Mouse (Mus musculus): ENCODE results near the gene Asic1. TPM values are rescaled to one million over a fixed set of nuclear protein-coding genes. Genes with fewer than 3 reads are reported as not detected.
"Not testable (repeated sequence)": the region's sequence is repeated elsewhere in the genome, so short reads cannot be mapped to it uniquely, and the experiment has no call there.

Asic1 gene
- polyA plus RNA-seq, 1 experiment = 0.19 TPM

- peaks cover 17% of the 10 kb centered on the region for H3K4me1 ChIP-seq (ENCODE audit: control insufficient read depth, insufficient read depth, low read length)
- TF ChIP-seq CTCF (IDR thresholded peaks at IDR 0.05; ENCODE audit: insufficient read depth, low read length) = no peak
- peak; percentile 34; the same call in 1 of the 2 replicates for TF ChIP-seq POLR2A (IDR thresholded peaks at IDR 0.05; ENCODE audit: borderline replicate concordance, extremely low read depth, low read depth, low read length)
- H3K4me3 ChIP-seq (replicated peaks; ENCODE audit: extremely low read depth, low read depth, low read length) = no peak overlapping the region
- peak; percentile 66 for DNase-seq
- 14% methylated on average over 11 of the region's 11 CpGs for WGBS
These were observed 53.5 kb downstream of the Asic1 start for GRCm38 (mm10) chr15:99723515-99724291.

- TF ChIP-seq POLR2A (IDR thresholded peaks at IDR 0.05; ENCODE audit: borderline replicate concordance, extremely low read depth, low read depth, low read length) (no peak), CTCF (IDR thresholded peaks at IDR 0.05; ENCODE audit: insufficient read depth, low read length) (peak; percentile 41; the same call in 1 of the 2 replicates)
- DNase-seq = peak; percentile 64
- peaks cover 17% of the 10 kb centered on the region for H3K4me1 ChIP-seq (ENCODE audit: control insufficient read depth, insufficient read depth, low read length)
- 5% methylated on average over 16 of the region's 16 CpGs for WGBS
- H3K4me3 ChIP-seq (replicated peaks; ENCODE audit: extremely low read depth, low read depth, low read length) = no peak overlapping the region
These were observed 54.3 kb downstream of the Asic1 start for GRCm38 (mm10) chr15:99724292-99725021.

- peak; percentile 84 for TF ChIP-seq CTCF (IDR thresholded peaks at IDR 0.05; ENCODE audit: insufficient read depth, low read length)
- TF ChIP-seq POLR2A (IDR thresholded peaks at IDR 0.05; ENCODE audit: borderline replicate concordance, extremely low read depth, low read depth, low read length) = peak; percentile 86; the same call in 1 of the 2 replicates
- Histone ChIP-seq H3K4me3 (replicated peaks; ENCODE audit: extremely low read depth, low read depth, low read length) (peak within 1 kb of the TSS; percentile 80), H3K4me1 (ENCODE audit: control insufficient read depth, insufficient read depth, low read length) (peaks cover 17% of the 10 kb centered on the region)
- peak; percentile 92 for DNase-seq
- WGBS = under 1% methylated on average over 68 of the region's 68 CpGs
These were observed 55.4 kb downstream of the Asic1 start, which contains the start of gene Cox14 for GRCm38 (mm10) chr15:99725341-99726155. Cox14 (plus strand) TSS chr15:99725618.

- no peak for TF ChIP-seq POLR2A (IDR thresholded peaks at IDR 0.05; ENCODE audit: borderline replicate concordance, extremely low read depth, low read depth, low read length)
- TF ChIP-seq CTCF (IDR thresholded peaks at IDR 0.05; ENCODE audit: insufficient read depth, low read length) = no peak
- Histone ChIP-seq H3K4me1 (ENCODE audit: control insufficient read depth, insufficient read depth, low read length) (peaks cover 17% of the 10 kb centered on the region), H3K4me3 (replicated peaks; ENCODE audit: extremely low read depth, low read depth, low read length) (no peak overlapping the region)
- no peak for DNase-seq
- WGBS = 55% methylated on average over 2 of the region's 2 CpGs
These were observed 56.4 kb downstream of the Asic1 start for GRCm38 (mm10) chr15:99726549-99726948.

- peaks cover 17% of the 10 kb centered on the region for H3K4me1 ChIP-seq (ENCODE audit: control insufficient read depth, insufficient read depth, low read length)
- 93% methylated on average over 5 of the region's 5 CpGs for WGBS
- DNase-seq; H3K4me3 ChIP-seq (replicated peaks; ENCODE audit: extremely low read depth, low read depth, low read length): not testable (repeated sequence)
These were observed 56.9 kb downstream of the Asic1 start for GRCm38 (mm10) chr15:99727039-99727438.

- Histone ChIP-seq H3K4me1 (ENCODE audit: control insufficient read depth, insufficient read depth, low read length) (peaks cover 17% of the 10 kb centered on the region), H3K4me3 (replicated peaks; ENCODE audit: extremely low read depth, low read depth, low read length) (no peak overlapping the region)
- 95% methylated on average over 12 of the region's 12 CpGs for WGBS
- TF ChIP-seq CTCF (IDR thresholded peaks at IDR 0.05; ENCODE audit: insufficient read depth, low read length) = no peak
- TF ChIP-seq POLR2A (IDR thresholded peaks at IDR 0.05; ENCODE audit: borderline replicate concordance, extremely low read depth, low read depth, low read length) = no peak
- DNase-seq = no peak
These were observed 57.4 kb downstream of the Asic1 start for GRCm38 (mm10) chr15:99727525-99727924.

- 94% methylated on average over 5 of the region's 5 CpGs for WGBS
- no peak for DNase-seq
- Histone ChIP-seq H3K4me1 (ENCODE audit: control insufficient read depth, insufficient read depth, low read length) (peaks cover 13% of the 10 kb centered on the region), H3K4me3 (replicated peaks; ENCODE audit: extremely low read depth, low read depth, low read length) (no peak overlapping the region)
- TF ChIP-seq POLR2A (IDR thresholded peaks at IDR 0.05; ENCODE audit: borderline replicate concordance, extremely low read depth, low read depth, low read length) (no peak), CTCF (IDR thresholded peaks at IDR 0.05; ENCODE audit: insufficient read depth, low read length) (no peak)
These were observed 58.0 kb downstream of the Asic1 start for GRCm38 (mm10) chr15:99728211-99728610.

- WGBS = 92% methylated on average over 4 of the region's 4 CpGs
- no peak for DNase-seq
- TF ChIP-seq CTCF (IDR thresholded peaks at IDR 0.05; ENCODE audit: insufficient read depth, low read length) = no peak
- no peak for TF ChIP-seq POLR2A (IDR thresholded peaks at IDR 0.05; ENCODE audit: borderline replicate concordance, extremely low read depth, low read depth, low read length)
- H3K4me3 ChIP-seq (replicated peaks; ENCODE audit: extremely low read depth, low read depth, low read length) = no peak overlapping the region
- H3K4me1 ChIP-seq (ENCODE audit: control insufficient read depth, insufficient read depth, low read length) = peaks cover 10% of the 10 kb centered on the region
These were observed 59.1 kb downstream of the Asic1 start for GRCm38 (mm10) chr15:99729056-99729783.

Data from lung, adult 2 months (tissue).